In the genomic region with DNA sequence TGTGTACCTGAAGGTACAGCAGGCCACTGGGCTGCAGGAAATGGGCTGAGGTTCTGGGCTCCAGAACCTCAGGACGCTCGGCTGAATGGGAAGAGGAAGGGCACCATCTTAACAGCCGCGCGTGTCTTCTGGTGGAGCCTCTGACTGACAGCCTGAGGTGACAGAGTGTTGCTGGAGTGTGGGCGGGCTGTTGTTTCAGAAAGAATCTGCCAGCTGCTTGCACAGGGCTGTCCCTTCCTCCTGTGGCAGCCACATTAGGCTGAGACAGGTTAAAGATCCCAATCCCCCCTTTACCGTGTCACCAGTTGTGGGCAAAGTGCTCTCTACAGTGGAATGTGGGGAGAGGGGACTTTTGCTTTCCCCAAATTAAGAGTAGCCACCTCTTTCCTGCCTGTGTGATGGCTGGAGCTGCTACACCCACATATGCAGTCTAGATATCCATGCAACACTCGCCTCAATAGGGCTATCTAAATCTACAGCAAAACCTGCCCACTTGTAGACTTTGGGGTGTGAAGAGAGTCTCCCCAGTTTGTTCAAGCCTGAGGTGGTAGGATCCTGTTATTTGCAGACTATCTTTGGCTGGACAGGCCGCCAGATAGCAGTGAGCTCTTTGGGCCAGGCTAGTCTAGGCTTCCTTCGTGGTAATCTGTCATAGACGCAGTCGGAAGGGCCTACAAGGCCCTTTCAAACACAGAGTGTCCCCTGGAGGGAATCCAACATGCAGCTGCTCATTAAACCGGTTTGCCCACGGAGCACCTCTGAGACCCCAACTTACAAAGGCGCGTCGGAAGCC, we compare ENCODE assay signal across 8 mouse cellular contexts. TPM values are rescaled to one million over a fixed set of nuclear protein-coding genes. Genes with fewer than 3 reads are reported as not detected.
DNase-seq lines count a peak whose midpoint lies in the region; ATAC-seq and TF ChIP-seq lines count a peak whose summit lies in the region.

No protein-coding gene starts in this region.

- intact Hi-C loops in gastrocnemius, postnatal 36 days (cut with DNase I): no loop called here

- peak overlapping the region; percentile 76 for H3K27ac ChIP-seq in lung, postnatal 0 days (ENCODE audit: low read length)

- no peak for TF ChIP-seq EP300 in lung, postnatal 0 days (IDR thresholded peaks at IDR 0.05)

- WGBS in lung, postnatal 0 days: 25% methylated on average over 17 of the region's 17 CpGs

- DNase-seq in adrenal gland, postnatal 14 days: peak; percentile 56
- DNase-seq in adrenal gland, postnatal 25 days: no peak
- DNase-seq in spleen, adult 12 weeks (ENCODE audit: low spot score): peak; percentile 30
- no peak for DNase-seq in spleen, adult 18-20 months
- DNase-seq in kidney, adult 11 months: peak; percentile 51
- DNase-seq in lung, postnatal 0 days (ENCODE audit: low spot score): peak; percentile 40
- no peak for DNase-seq in gastrocnemius, adult 18-20 months (ENCODE audit: low spot score)
- no peak for DNase-seq in gastrocnemius, postnatal 36 days

- H3K27me3 ChIP-seq in lung, postnatal 0 days (replicated peaks; ENCODE audit: insufficient read depth, low read length): no peaks in the 10 kb centered on the region

- H3K4me3 ChIP-seq in lung, postnatal 0 days (ENCODE audit: low read depth, low read length): peak overlapping the region; percentile 43

- no peak for ATAC-seq in lung, postnatal 0 days

- no peaks in the 10 kb centered on the region for H3K9me3 ChIP-seq in lung, postnatal 0 days (ENCODE audit: low read length)

- H3K36me3 ChIP-seq in lung, postnatal 0 days (ENCODE audit: insufficient read depth, low read length): peaks cover 14% of the 10 kb centered on the region; the same call in 1 of the 2 replicates

- H3K4me2 ChIP-seq in lung, postnatal 0 days (replicated peaks; ENCODE audit: low read depth, low read length): peak overlapping the region; percentile 66

- TF ChIP-seq CTCF in lung, postnatal 0 days (IDR thresholded peaks at IDR 0.05): no peak

- peaks cover 14% of the 10 kb centered on the region for H3K4me1 ChIP-seq in lung, postnatal 0 days (ENCODE audit: insufficient read depth, low read depth, low read length)

- H3K9ac ChIP-seq in lung, postnatal 0 days (replicated peaks; ENCODE audit: low read depth): peak overlapping the region; percentile 32

RNA-seq across cellular contexts. Expression of gene Smim1, which starts 1.1 kb away (rescaled TPM):
- total RNA-seq in adrenal gland, postnatal 14 days (2021): 31.4 and 33.0 TPM in 2 replicates
- 31.3 and 64.1 TPM in 2 replicates for total RNA-seq in adrenal gland, postnatal 25 days (2021)
- polyA plus RNA-seq in lung, postnatal 0 days (2015; fragmentation: Nextera tagmentation; extraction: Ambion mirVana): 57.9 and 59.4 TPM in 2 replicates
- 1 to 10 TPM; 1.4 to 2.2 TPM for total RNA-seq in gastrocnemius, adult 18-20 months (2021)
- total RNA-seq in gastrocnemius, postnatal 36 days (2021): 1 to 10 TPM; 2.0 to 2.6 TPM

RNA-seq across cellular contexts. Expression of gene Lrrc47, which starts 13.4 kb away (rescaled TPM):
- total RNA-seq in adrenal gland, postnatal 14 days (2021): 39.8 and 44.3 TPM in 2 replicates
- 54.7 and 56.0 TPM in 2 replicates for total RNA-seq in adrenal gland, postnatal 25 days (2021)
- polyA plus RNA-seq in lung, postnatal 0 days (2015; fragmentation: Nextera tagmentation; extraction: Ambion mirVana): 15.2 and 15.4 TPM in 2 replicates
- total RNA-seq in gastrocnemius, adult 18-20 months (2021): 10 to 100 TPM; 26.3 to 27.8 TPM
- total RNA-seq in gastrocnemius, postnatal 36 days (2021): 10 to 100 TPM; 20.4 to 20.9 TPM

RNA-seq across cellular contexts. Expression of gene Ccdc27, which starts 17.6 kb away (rescaled TPM):
- total RNA-seq in adrenal gland, postnatal 14 days (2021): not detected in 2 replicates
- total RNA-seq in adrenal gland, postnatal 25 days (2021): not detected in 2 replicates
- not detected in 2 replicates for polyA plus RNA-seq in lung, postnatal 0 days (2015; fragmentation: Nextera tagmentation; extraction: Ambion mirVana)
- not detected for total RNA-seq in gastrocnemius, adult 18-20 months (2021)
- not detected for total RNA-seq in gastrocnemius, postnatal 36 days (2021)

RNA-seq across cellular contexts. Expression of gene Cep104, which starts 49.9 kb away (rescaled TPM):
- total RNA-seq in adrenal gland, postnatal 14 days (2021): 22.3 and 24.8 TPM in 2 replicates
- 29.1 and 31.1 TPM in 2 replicates for total RNA-seq in adrenal gland, postnatal 25 days (2021)
- 9.6 and 10.1 TPM in 2 replicates for polyA plus RNA-seq in lung, postnatal 0 days (2015; fragmentation: Nextera tagmentation; extraction: Ambion mirVana)
- total RNA-seq in gastrocnemius, adult 18-20 months (2021): 10 to 100 TPM; 26.5 to 27.9 TPM
- 10 to 100 TPM; 23.0 to 24.0 TPM for total RNA-seq in gastrocnemius, postnatal 36 days (2021)

RNA-seq across cellular contexts. Expression of gene Dffb, which starts 50.0 kb away (rescaled TPM):
- total RNA-seq in adrenal gland, postnatal 14 days (2021): 4.3 and 7.4 TPM in 2 replicates
- total RNA-seq in adrenal gland, postnatal 25 days (2021): 3.8 and 9.4 TPM in 2 replicates
- polyA plus RNA-seq in lung, postnatal 0 days (2015; fragmentation: Nextera tagmentation; extraction: Ambion mirVana): 8.1 and 8.6 TPM in 2 replicates
- total RNA-seq in gastrocnemius, adult 18-20 months (2021): under 1 TPM; 0.74 to 0.98 TPM
- total RNA-seq in gastrocnemius, postnatal 36 days (2021): 1 to 10 TPM; 1.3 to 1.8 TPM

Comparison
In these comparisons a context has a peak if more than half of its experiments do, and no peak if none do; other contexts are left out.
1. DNase-seq: peak in adrenal gland, postnatal 14 days (single experiment), spleen, adult 12 weeks (single experiment), kidney, adult 11 months (single experiment) and lung, postnatal 0 days (single experiment); none in adrenal gland, postnatal 25 days (single experiment), spleen, adult 18-20 months (0 of 2), gastrocnemius, adult 18-20 months (single experiment) and gastrocnemius, postnatal 36 days (0 of 2).